Mouse (Mus musculus): ENCODE measurements around the gene Hsd11b1. TPM values are rescaled to one million over a fixed set of nuclear protein-coding genes. Genes with fewer than 3 reads are reported as not detected.

The Hsd11b1 gene
- 0.46 and 1.6 TPM in 2 replicates for polyA plus RNA-seq (2014; fragmentation: Nextera tagmentation; extraction: Ambion mirVana)

DNA sequence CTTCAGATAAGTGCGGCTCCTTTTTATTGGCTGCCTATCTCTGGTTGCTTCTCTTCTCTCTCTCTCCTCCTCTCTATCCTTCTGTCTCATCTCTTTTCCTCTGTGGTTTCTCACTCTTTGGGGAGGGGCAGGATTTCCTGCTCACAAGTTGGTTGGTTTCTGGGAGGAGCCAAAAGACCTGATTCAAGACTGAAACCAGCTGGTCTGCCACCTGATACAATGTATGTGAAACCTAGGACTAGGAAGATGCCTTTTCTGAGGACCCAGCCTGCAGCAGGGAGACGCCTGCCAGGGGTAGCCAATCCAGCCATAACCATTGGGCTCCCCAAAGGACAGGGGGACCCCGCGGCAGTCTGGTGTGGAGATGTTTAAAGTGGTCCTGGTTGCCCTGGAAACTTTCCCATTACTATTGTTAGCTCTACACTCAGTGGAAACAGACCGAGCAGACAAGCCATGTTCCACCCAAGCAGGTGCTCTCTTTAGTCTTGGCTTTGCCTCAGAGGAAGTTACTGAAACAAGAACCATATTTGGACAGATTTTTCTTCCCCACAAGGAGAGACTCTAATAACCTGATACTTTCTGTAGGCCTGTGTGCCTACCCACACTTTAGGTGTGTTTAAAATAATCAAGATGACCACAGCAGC lies at the start of gene Hsd11b1:
Gene Hsd11b1 (minus strand): TSS at position 121 of the 644 bp plus-strand sequence.
- Histone ChIP-seq H3K4me2 (replicated peaks; ENCODE audit: low read depth, low read length) (no peak within 1 kb of the TSS), H3K4me1 (ENCODE audit: control insufficient read depth, insufficient read depth, low read length) (peaks cover 3% of the 10 kb centered on the region), H3K9me3 (ENCODE audit: control insufficient read depth, low read length) (no peaks in the 10 kb centered on the region), H3K4me3 (ENCODE audit: low read length) (no peak within 1 kb of the TSS), H3K36me3 (ENCODE audit: control insufficient read depth, insufficient read depth, low read length) (no peaks in the 10 kb centered on the region), H3K27ac (ENCODE audit: low read depth, low read length) (no peak within 1 kb of the TSS), H3K27me3 (ENCODE audit: control insufficient read depth, insufficient read depth, low read length) (no peaks in the 10 kb centered on the region), H3K9ac (ENCODE audit: low read depth, low read length) (no peak within 1 kb of the TSS)
- 84% methylated on average over 5 of the region's 5 CpGs for WGBS
- no peak for ATAC-seq (ENCODE audit: low FRiP score, low TSS enrichment)

GRCm38 (mm10) chr1:193311596-193311995 lies 47.7 kb upstream of the Hsd11b1 start:
- H3K27ac ChIP-seq (ENCODE audit: low read depth, low read length), result no peak overlapping the region
- no peak overlapping the region for H3K9ac ChIP-seq (ENCODE audit: low read depth, low read length)
- no peaks in the 10 kb centered on the region for H3K27me3 ChIP-seq (ENCODE audit: control insufficient read depth, insufficient read depth, low read length)
- 0 out of 2 replicates have a peak, but pooled peaks cover 3% of the 10 kb centered on the region for H3K4me1 ChIP-seq (ENCODE audit: control insufficient read depth, insufficient read depth, low read length)
- no peak overlapping the region for H3K4me2 ChIP-seq (replicated peaks; ENCODE audit: low read depth, low read length)
- no peak for ATAC-seq (ENCODE audit: low FRiP score, low TSS enrichment)
- no peaks in the 10 kb centered on the region for H3K36me3 ChIP-seq (ENCODE audit: control insufficient read depth, insufficient read depth, low read length)
- no peaks in the 10 kb centered on the region for H3K9me3 ChIP-seq (ENCODE audit: control insufficient read depth, low read length)
- 43% methylated on average over 1 of the region's 1 CpGs for WGBS
- no peak overlapping the region for H3K4me3 ChIP-seq (ENCODE audit: low read length)

GRCm38 (mm10) chr1:193310519-193311085 lies 46.7 kb upstream of the Hsd11b1 start:
- H3K36me3 ChIP-seq (ENCODE audit: control insufficient read depth, insufficient read depth, low read length), result no peaks in the 10 kb centered on the region
- 0 out of 2 replicates have a peak, but pooled peaks cover 3% of the 10 kb centered on the region for H3K4me1 ChIP-seq (ENCODE audit: control insufficient read depth, insufficient read depth, low read length)
- no peaks in the 10 kb centered on the region for H3K9me3 ChIP-seq (ENCODE audit: control insufficient read depth, low read length)
- no peaks in the 10 kb centered on the region for H3K27me3 ChIP-seq (ENCODE audit: control insufficient read depth, insufficient read depth, low read length)
- 85% methylated on average over 3 of the region's 3 CpGs for WGBS
- H3K4me3 ChIP-seq (ENCODE audit: low read length), result no peak overlapping the region
- H3K4me2 ChIP-seq (replicated peaks; ENCODE audit: low read depth, low read length), result no peak overlapping the region
- ATAC-seq (ENCODE audit: low FRiP score, low TSS enrichment), result no peak
- H3K27ac ChIP-seq (ENCODE audit: low read depth, low read length), result no peak overlapping the region
- H3K9ac ChIP-seq (ENCODE audit: low read depth, low read length), result no peak overlapping the region

GRCm38 (mm10) chr1:193309785-193310518 lies 46.1 kb upstream of the Hsd11b1 start:
- ATAC-seq (ENCODE audit: low FRiP score, low TSS enrichment), result no peak
- 0 out of 2 replicates have a peak, but pooled peaks cover 3% of the 10 kb centered on the region for H3K4me1 ChIP-seq (ENCODE audit: control insufficient read depth, insufficient read depth, low read length)
- H3K4me2 ChIP-seq (replicated peaks; ENCODE audit: low read depth, low read length), result no peak overlapping the region
- no peak overlapping the region for H3K9ac ChIP-seq (ENCODE audit: low read depth, low read length)
- WGBS, result 86% methylated on average over 1 of the region's 1 CpGs
- no peaks in the 10 kb centered on the region for H3K27me3 ChIP-seq (ENCODE audit: control insufficient read depth, insufficient read depth, low read length)
- no peaks in the 10 kb centered on the region for H3K9me3 ChIP-seq (ENCODE audit: control insufficient read depth, low read length)
- H3K27ac ChIP-seq (ENCODE audit: low read depth, low read length), result no peak overlapping the region
- no peaks in the 10 kb centered on the region for H3K36me3 ChIP-seq (ENCODE audit: control insufficient read depth, insufficient read depth, low read length)
- no peak overlapping the region for H3K4me3 ChIP-seq (ENCODE audit: low read length)

DNA sequence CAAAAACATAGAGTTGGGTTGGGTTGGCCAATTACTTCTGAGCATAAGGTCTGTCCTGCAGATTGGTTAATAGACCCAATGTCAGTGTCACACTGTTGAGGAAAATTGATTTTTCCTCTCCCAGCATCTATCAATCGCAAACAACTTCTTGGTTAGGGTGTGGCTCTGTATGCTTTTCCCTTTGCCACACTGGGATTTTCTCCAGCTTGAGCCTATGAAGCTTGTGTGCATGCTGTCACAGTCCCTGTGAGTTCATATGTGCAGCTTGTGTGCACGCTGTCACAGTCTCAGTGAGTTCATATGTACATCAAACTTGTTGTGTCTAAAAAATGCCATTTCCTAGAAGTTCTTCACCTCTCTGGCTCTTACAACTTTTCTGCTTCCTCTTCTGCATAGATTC lies 43.0 kb upstream of the Hsd11b1 start:
- H3K27ac ChIP-seq (ENCODE audit: low read depth, low read length), result no peak overlapping the region

GRCm38 (mm10) chr1:193305386-193305785 lies 41.5 kb upstream of the Hsd11b1 start:
- H3K27ac ChIP-seq (ENCODE audit: low read depth, low read length), result no peak overlapping the region
- no peaks in the 10 kb centered on the region for H3K4me1 ChIP-seq (ENCODE audit: control insufficient read depth, insufficient read depth, low read length)
- WGBS, result 42% methylated on average over 7 of the region's 7 CpGs
- H3K4me3 ChIP-seq (ENCODE audit: low read length), result no peak overlapping the region
- H3K27me3 ChIP-seq (ENCODE audit: control insufficient read depth, insufficient read depth, low read length), result no peaks in the 10 kb centered on the region
- no peak overlapping the region for H3K4me2 ChIP-seq (replicated peaks; ENCODE audit: low read depth, low read length)
- no peak overlapping the region for H3K9ac ChIP-seq (ENCODE audit: low read depth, low read length)
- ATAC-seq (ENCODE audit: low FRiP score, low TSS enrichment), result no peak
- no peaks in the 10 kb centered on the region for H3K9me3 ChIP-seq (ENCODE audit: control insufficient read depth, low read length)
- H3K36me3 ChIP-seq (ENCODE audit: control insufficient read depth, insufficient read depth, low read length), result no peaks in the 10 kb centered on the region

More for the DNA sequence above, 43.0 kb upstream of the Hsd11b1 start:
- H3K9ac ChIP-seq (ENCODE audit: low read depth, low read length), result no peak overlapping the region
- WGBS, result 91% methylated on average over 2 of the region's 2 CpGs
- H3K4me2 ChIP-seq (replicated peaks; ENCODE audit: low read depth, low read length), result no peak overlapping the region
- H3K36me3 ChIP-seq (ENCODE audit: control insufficient read depth, insufficient read depth, low read length), result no peaks in the 10 kb centered on the region
- H3K4me1 ChIP-seq (ENCODE audit: control insufficient read depth, insufficient read depth, low read length), result no peaks in the 10 kb centered on the region
- no peak for ATAC-seq (ENCODE audit: low FRiP score, low TSS enrichment)
- H3K27me3 ChIP-seq (ENCODE audit: control insufficient read depth, insufficient read depth, low read length), result no peaks in the 10 kb centered on the region
- H3K4me3 ChIP-seq (ENCODE audit: low read length), result no peak overlapping the region
- no peaks in the 10 kb centered on the region for H3K9me3 ChIP-seq (ENCODE audit: control insufficient read depth, low read length)

GRCm38 (mm10) chr1:193303096-193303495 lies 39.2 kb upstream of the Hsd11b1 start:
- no peak overlapping the region for H3K27ac ChIP-seq (ENCODE audit: low read depth, low read length)
- no peak overlapping the region for H3K4me2 ChIP-seq (replicated peaks; ENCODE audit: low read depth, low read length)
- no peaks in the 10 kb centered on the region for H3K36me3 ChIP-seq (ENCODE audit: control insufficient read depth, insufficient read depth, low read length)
- no peaks in the 10 kb centered on the region for H3K4me1 ChIP-seq (ENCODE audit: control insufficient read depth, insufficient read depth, low read length)
- no peak for ATAC-seq (ENCODE audit: low FRiP score, low TSS enrichment)
- H3K27me3 ChIP-seq (ENCODE audit: control insufficient read depth, insufficient read depth, low read length), result no peaks in the 10 kb centered on the region
- WGBS, result 75% methylated on average over 2 of the region's 2 CpGs
- no peaks in the 10 kb centered on the region for H3K9me3 ChIP-seq (ENCODE audit: control insufficient read depth, low read length)
- no peak overlapping the region for H3K9ac ChIP-seq (ENCODE audit: low read depth, low read length)
- no peak overlapping the region for H3K4me3 ChIP-seq (ENCODE audit: low read length)

GRCm38 (mm10) chr1:193302093-193302405 lies 38.2 kb upstream of the Hsd11b1 start:
- no peak for ATAC-seq (ENCODE audit: low FRiP score, low TSS enrichment)
- Histone ChIP-seq H3K4me3 (ENCODE audit: low read length) (no peak overlapping the region), H3K4me2 (replicated peaks; ENCODE audit: low read depth, low read length) (no peak overlapping the region), H3K27ac (ENCODE audit: low read depth, low read length) (no peak overlapping the region), H3K36me3 (ENCODE audit: control insufficient read depth, insufficient read depth, low read length) (no peaks in the 10 kb centered on the region), H3K27me3 (ENCODE audit: control insufficient read depth, insufficient read depth, low read length) (no peaks in the 10 kb centered on the region), H3K9ac (ENCODE audit: low read depth, low read length) (no peak overlapping the region), H3K9me3 (ENCODE audit: control insufficient read depth, low read length) (no peaks in the 10 kb centered on the region), H3K4me1 (ENCODE audit: control insufficient read depth, insufficient read depth, low read length) (no peaks in the 10 kb centered on the region)
- 61% methylated on average over 8 of the region's 8 CpGs for WGBS

All from kidney, embryonic 14.5 days (tissue).